Mouse (Mus musculus) heart, postnatal 0 days (tissue): Measurements from ENCODE around the gene Ctrc.

ENCODE experiments used
- CTCF ChIP-seq: IDR thresholded peaks from 2 replicates; pipeline ENCODE4 v1.5.1; 2016; ENCODE audit warnings: antibody characterized with exemption, control low read depth, low read depth
- EP300 ChIP-seq: IDR thresholded peaks from 2 replicates; pipeline ENCODE4 v1.6.1; 2016; ENCODE audit warnings: antibody characterized with exemption, low read depth

DNA sequence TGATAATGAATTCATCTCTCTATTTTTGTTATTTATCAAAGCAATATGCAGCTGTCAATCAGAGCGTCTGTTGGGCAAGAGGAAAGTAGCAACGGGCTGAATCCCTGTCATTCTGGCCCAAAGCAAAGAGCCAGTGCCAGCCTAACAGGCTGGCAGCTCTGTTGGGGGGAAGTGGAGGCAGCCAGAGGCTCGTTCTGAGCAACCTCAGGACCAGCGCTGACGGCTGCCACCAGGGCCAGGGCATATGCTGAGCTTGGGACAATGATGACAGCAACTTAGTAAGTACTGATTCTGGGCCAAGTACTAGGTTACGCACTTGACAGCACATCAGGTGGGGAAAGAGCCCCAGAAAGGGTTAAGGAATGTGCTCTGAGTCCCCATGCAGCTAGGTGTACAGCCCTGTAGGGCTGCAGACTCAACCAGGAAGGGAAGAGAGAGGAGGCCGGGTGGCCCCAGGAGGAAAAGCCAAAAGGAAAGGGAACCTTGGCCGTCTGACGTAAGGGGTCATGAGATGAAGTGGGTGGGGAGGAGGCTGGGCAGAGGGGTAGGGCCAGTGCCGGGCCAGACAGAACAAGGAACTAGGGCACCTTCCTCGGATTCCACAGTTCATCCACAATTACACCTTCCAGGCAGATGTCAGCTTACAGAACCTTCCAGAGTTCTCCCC, 24.6 kb upstream of the Ctrc start:
- TF ChIP-seq EP300 (no peak), CTCF (no peak)
